Mouse (Mus musculus): Measurements from ENCODE around the gene Adap2.

GRCm38 (mm10) chr11:80132050-80132449 lies 21.9 kb upstream of the Adap2 start:
- no peak for TF ChIP-seq EP300 (IDR thresholded peaks at IDR 0.05; ENCODE audit: low read depth)
- TF ChIP-seq CTCF (IDR thresholded peaks at IDR 0.05; ENCODE audit: low read depth), result no peak

Measured in liver, postnatal 0 days (tissue).